Mouse (Mus musculus) heart, adult 18-20 months (tissue): ENCODE results near the gene Zfp784. TPM values are rescaled to one million over a fixed set of nuclear protein-coding genes. Genes with fewer than 3 reads are reported as not detected.
"Not testable (repeated sequence)": the region's sequence is repeated elsewhere in the genome, so short reads cannot be mapped to it uniquely, and the experiment has no call there.

Experiments
- DNase-seq, 2 experiments: peaks; one replicate each; pipeline ENCODE4 v3.0.0; 2021 to 2022; ENCODE audit warnings: mixed read lengths in 1 of 2
- total RNA-seq, 2 experiments: library from RNA; stranded (reverse); gene quantifications; 2 replicates each; pipeline ENCODE4 v1.2.3; 2021

Gene Zfp784
- total RNA-seq, 2 experiments from 2014 or later: 5.1 to 5.5 TPM

- no peak for DNase-seq
Observed at GRCm38 (mm10) chr7:5020685-5021084, 17.6 kb downstream of the Zfp784 start.

GRCm38 (mm10) chr7:5020000-5020681 is 18.1 kb downstream of the Zfp784 start, which contains the start of the genes Zfp865 and Ccdc106:
TSS of gene Zfp865 (plus strand) at chr7:5020376.
TSS of gene Ccdc106 (plus strand) at chr7:5020553.
- peak; percentile 98 to 100 for DNase-seq

GRCm38 (mm10) chr7:5019576-5019975 is 18.7 kb downstream of the Zfp784 start:
- not testable (repeated sequence) for DNase-seq

GRCm38 (mm10) chr7:5017931-5018330 is 20.3 kb downstream of the Zfp784 start:
- no peak for DNase-seq

- no peak for DNase-seq
Observed at GRCm38 (mm10) chr7:5017352-5017751, 20.9 kb downstream of the Zfp784 start.

- DNase-seq: no peak
Observed at GRCm38 (mm10) chr7:5016920-5017319, 21.3 kb downstream of the Zfp784 start.

- no peak for DNase-seq
Observed at GRCm38 (mm10) chr7:5016057-5016456, 22.2 kb downstream of the Zfp784 start.

- peak; percentile 94 to 95 for DNase-seq
Observed at GRCm38 (mm10) chr7:5015118-5016001, 22.9 kb downstream of the Zfp784 start, which contains the start of gene Gm44973. TSS of gene Gm44973 (plus strand) at chr7:5015496.

- DNase-seq: peak; percentile 96 to 100
Observed at GRCm38 (mm10) chr7:5014251-5015117, 23.8 kb downstream of the Zfp784 start, which contains the start of the genes Zfp524 and Fiz1. TSS of gene Zfp524 (plus strand) at chr7:5014415. TSS of gene Fiz1 (minus strand) at chr7:5014697.

- DNase-seq: no peak
Observed at GRCm38 (mm10) chr7:5012681-5013513, 25.3 kb downstream of the Zfp784 start.

- no peak for DNase-seq
Observed at GRCm38 (mm10) chr7:5008229-5008628, 30.0 kb downstream of the Zfp784 start.

GRCm38 (mm10) chr7:5002876-5003275 is 35.4 kb downstream of the Zfp784 start:
- not testable (repeated sequence) for DNase-seq

GRCm38 (mm10) chr7:4999876-5000275 is 38.4 kb downstream of the Zfp784 start:
- no peak for DNase-seq

GRCm38 (mm10) chr7:4996934-4997333 is 41.3 kb downstream of the Zfp784 start:
- DNase-seq: no peak

- DNase-seq: peak; percentile 92 to 93
Observed at GRCm38 (mm10) chr7:4996003-4996895, 42.0 kb downstream of the Zfp784 start, which contains the start of gene Zfp579. TSS of gene Zfp579 (minus strand) at chr7:4996158.

- DNase-seq: no peak
Observed at GRCm38 (mm10) chr7:4995268-4996002, 42.8 kb downstream of the Zfp784 start.

- no peak for DNase-seq
Observed at GRCm38 (mm10) chr7:4993999-4994788, 44.1 kb downstream of the Zfp784 start.

GRCm38 (mm10) chr7:4993347-4993998 is 44.8 kb downstream of the Zfp784 start:
- DNase-seq: no peak
